Mouse (Mus musculus): Measurements from ENCODE around the gene Gm7168.
"Not testable (repeated sequence)": the region's sequence is repeated elsewhere in the genome, so short reads cannot be mapped to it uniquely, and the experiment has no call there.

The Gm7168 gene

DNA sequence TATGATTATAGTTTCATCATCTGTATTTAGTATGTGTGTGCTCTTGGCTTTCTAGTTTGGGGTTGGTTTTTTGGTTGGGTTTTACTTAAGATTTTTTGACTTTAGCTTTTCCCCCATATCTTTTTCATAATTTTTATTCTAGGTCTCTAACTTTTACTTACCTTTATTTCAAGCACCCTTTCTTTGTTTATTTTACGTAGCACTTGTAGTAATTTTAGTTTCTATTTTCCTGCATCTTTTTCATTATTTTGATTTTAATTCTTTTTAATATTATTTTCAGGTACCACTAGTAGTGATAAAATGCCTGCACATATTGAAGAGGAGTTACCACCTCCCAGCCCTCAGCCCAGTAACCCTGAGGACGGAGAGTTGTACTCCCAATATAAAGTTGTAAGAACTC is at the start of gene Gm7168:
Gene Gm7168 (plus strand): TSS at position 301 of the 400 bp plus-strand sequence.
- DNase-seq = not testable (repeated sequence)

GRCm38 (mm10) chr17:13898838-13899237 is 49.3 kb upstream of the Gm7168 start:
- no peak for DNase-seq

DNA sequence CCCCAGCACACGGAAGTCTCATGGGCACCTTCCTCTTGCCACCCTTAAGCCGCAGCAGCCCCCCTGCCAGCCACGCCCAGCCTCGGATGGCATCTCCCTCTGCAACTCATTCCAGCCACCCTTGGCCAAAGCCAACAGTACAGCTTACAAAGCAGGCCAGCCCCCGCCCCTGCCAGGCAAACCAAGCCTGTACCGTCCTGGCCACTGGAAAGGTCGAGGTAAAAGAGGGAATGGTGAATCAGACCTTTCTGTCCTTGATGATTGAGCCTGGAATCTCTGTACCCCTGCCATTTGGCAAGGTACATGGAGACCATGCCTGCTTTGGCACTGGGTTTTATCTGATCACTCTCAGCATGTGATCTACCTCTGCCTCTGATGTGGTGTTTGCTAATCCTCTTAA is 48.9 kb upstream of the Gm7168 start:
- no peak for DNase-seq

DNA sequence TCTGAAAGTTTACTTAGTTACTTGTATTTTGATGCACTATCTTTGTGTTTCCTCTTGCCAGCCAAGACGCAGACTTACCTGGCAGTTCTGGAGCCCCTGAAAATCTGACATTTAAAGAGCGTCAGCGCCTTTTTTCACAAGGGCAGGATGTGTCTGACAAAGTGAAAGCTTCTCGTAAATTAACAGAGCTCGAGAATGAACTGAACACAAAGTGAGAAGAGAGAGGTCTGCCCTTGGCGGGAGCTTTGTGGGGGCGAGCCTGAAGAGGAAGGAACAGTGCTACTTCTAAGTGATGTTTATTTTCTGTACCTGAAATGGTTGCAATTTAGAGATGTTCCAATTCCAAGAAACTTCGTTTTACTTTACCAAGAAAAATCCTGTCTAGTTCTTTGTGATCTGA is 44.4 kb upstream of the Gm7168 start:
- no peak for DNase-seq

DNA sequence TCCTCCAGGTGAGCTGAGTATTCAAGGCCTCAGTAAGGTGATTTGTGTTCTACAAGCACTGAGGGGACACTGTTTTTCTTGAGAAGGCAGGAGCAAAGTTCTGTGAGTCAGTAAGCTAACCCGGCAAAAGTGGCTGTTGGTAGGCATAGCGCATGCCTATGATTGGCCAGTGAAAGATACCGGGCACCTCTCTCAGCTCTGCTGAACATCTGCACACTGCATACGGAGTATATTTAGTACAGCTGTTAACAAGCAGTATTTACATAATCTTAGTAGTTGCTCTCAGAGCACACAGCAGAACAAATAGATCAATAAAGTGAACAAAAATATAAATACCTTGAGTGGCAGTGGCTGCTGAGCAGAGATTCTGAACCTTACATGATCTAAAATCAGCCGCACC is 41.1 kb upstream of the Gm7168 start:
- no peak for DNase-seq

DNA sequence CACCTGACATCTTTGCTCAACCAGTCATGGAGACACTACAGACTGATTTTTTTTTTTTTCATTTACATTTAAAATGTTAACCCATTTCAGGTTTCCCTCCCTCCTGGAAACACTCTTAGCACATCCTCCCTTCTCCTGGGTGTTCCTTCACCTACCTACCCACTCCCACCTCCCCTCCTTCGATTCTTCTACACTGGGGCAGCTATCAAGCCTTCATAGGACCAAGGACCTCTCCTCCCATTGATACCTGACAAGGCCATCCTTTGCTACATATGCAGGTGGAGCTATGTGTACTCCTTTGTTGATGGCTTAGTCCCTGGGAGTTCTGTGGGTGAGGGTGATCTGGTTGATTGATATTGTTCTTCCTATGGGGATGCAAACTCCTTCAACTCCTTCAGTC is 40.5 kb upstream of the Gm7168 start:
- DNase-seq = no peak

DNA sequence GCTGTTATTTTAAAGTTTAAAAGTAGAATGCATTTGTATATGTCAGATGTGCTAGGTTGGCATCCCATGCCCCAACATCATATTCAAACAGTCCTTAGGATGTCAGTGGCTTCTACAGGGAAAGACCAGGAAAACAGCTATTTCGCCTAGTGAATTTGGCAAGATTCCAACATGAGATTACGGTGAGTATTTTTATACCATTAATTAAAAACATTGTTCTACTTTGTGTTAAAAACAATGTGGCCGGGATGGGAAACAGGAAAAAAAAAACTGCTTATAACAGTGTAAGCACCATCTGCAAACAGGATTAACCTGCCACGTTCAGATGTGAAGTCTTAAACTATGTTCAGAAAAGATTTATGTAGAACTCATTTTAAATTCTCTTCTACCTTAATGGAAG is 34.2 kb upstream of the Gm7168 start:
- DNase-seq = no peak

GRCm38 (mm10) chr17:13914531-13914930 is 33.6 kb upstream of the Gm7168 start:
- no peak for DNase-seq

- no peak for DNase-seq
Measured at GRCm38 (mm10) chr17:13920771-13921170, 27.4 kb upstream of the Gm7168 start.

GRCm38 (mm10) chr17:13923418-13923817 is 24.8 kb upstream of the Gm7168 start:
- DNase-seq = peak; percentile 19 to 36

GRCm38 (mm10) chr17:13924588-13924987 is 23.6 kb upstream of the Gm7168 start:
- DNase-seq = no peak

- DNase-seq = no peak
Measured at GRCm38 (mm10) chr17:13925931-13926330, 22.2 kb upstream of the Gm7168 start.

DNA sequence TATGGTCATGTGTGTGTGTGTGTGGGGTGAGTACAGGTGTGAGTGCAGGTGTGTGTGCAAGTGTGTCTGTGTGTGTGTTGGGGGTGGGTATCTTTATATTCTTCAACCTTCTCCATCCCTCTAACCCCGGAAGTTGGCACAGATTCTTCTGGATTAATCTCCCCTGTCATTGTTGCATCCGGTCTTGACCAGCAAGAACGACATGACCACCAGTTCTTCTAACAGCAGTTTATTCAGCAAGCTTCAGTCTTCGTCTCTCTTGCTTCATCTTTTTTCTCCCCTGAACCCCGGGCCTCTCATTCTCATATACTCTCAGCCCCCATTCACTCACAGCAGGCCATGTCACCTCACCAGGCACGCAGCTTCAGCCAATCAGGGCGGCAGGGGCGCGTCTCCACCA is 17.8 kb upstream of the Gm7168 start:
- no peak for DNase-seq

GRCm38 (mm10) chr17:13935364-13935763 is 12.8 kb upstream of the Gm7168 start:
- DNase-seq = peak in 1 of 2 experiments; percentile 35

- DNase-seq = no peak
Measured at GRCm38 (mm10) chr17:13937787-13938186, 10.4 kb upstream of the Gm7168 start.

GRCm38 (mm10) chr17:13938652-13939051 is 9.5 kb upstream of the Gm7168 start:
- DNase-seq = peak in 1 of 2 experiments; percentile 30

GRCm38 (mm10) chr17:13939231-13939630 is 8.9 kb upstream of the Gm7168 start:
- DNase-seq = not testable (repeated sequence)

DNA sequence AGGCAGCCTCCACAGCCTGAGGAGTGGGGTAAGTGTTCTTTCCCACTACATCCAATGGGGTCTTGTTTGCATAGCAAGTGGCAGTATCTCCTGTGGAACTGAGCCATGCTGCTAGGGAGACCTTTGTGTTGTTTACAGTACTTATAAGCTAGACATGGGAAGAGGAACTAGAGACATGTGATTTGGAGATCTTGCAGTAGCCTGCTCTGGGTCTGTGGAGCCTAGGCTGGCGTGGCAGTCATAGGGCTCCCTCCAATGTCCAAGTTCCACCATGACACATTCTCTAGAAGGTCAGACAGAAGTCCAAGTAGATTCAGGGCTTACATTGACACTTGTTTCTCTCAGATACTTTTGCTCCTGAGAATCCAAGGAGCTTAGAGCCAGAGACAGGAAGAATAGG is 7.7 kb upstream of the Gm7168 start:
- DNase-seq = no peak

- DNase-seq = not testable (repeated sequence)
Measured at GRCm38 (mm10) chr17:13951570-13951969, 3.4 kb downstream of the Gm7168 start.

DNA sequence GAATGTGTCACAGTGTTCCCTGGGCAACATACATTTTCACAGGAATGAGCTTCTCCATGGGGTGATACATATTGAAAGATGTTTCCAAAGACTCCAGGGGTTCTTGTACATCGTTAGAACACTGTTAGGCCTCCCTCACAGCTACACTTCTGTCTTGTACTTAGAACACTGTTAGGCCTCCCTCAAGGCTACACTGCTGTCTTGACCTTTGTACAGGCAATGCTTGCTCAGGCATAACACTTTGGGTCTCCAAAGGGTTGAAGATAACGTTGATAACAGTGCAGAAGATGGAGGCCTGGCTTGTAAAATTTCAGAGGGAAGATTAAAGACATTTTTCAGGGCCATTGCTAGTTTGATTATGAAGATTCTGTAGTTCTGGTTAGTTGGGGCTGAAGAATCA is 10.0 kb downstream of the Gm7168 start:
- DNase-seq = not testable (repeated sequence)

- not testable (repeated sequence) for DNase-seq
Measured at GRCm38 (mm10) chr17:13962245-13962644, 14.1 kb downstream of the Gm7168 start.

DNA sequence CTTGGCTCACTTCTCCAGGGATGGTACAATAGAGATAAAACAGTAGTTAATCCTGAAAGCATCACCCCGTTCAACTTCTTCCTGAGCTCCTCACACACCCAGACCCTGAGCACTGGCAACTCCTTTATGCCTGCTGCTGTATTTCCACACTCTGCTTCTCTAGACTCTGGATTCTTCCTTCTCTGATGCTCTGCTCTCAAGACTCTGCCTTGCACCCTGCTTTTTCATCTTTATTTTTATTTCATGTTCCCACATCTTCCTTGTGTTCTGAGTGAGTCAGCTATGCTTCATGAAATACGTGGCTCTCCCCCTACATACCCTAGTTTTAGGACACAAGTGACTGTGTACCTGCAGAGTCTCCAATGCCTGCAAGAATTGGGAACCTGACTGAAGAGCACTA is 16.9 kb downstream of the Gm7168 start:
- DNase-seq = not testable (repeated sequence)

GRCm38 (mm10) chr17:13969917-13970316 is 21.7 kb downstream of the Gm7168 start:
- not testable (repeated sequence) for DNase-seq

DNA sequence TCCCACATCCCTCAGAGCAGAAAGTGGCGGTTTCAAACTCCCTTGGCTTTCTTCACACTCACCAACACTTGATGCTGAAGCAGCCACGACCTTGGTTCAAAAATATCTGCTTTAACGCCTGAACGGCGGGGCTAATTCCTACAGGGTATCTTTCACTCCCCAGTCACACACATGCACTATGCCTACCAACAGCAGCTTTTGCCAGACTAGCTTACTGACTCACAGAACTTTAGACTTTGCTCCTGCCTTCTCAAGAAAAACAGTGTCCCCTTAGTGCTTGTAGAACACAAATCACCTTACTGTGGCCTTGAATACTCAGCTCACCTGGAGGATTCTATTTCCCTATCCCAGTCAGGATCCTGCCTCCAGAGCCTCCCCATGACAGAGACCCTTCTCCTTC is 22.6 kb downstream of the Gm7168 start:
- DNase-seq = not testable (repeated sequence)

- DNase-seq = no peak
Measured at GRCm38 (mm10) chr17:13987690-13988089, 39.5 kb downstream of the Gm7168 start.

DNA sequence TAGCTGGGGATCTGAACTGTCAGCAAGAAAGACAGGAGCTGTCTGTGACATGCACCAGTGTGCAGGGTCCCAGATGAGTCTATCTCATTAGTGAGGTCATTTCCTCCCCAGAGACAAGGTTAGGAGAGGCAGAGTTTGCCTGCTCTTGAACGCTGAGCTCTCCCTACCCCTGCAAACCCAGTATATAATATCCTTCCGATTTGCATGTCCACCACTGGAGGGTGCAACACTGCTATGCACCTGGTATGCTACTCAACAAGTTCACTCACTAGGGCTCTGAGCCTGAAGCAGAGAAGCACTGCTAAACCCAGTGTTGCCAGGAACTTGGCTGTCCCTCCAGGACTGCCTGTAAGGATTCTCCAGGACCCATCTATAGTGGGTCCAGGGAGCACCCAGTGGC is 45.3 kb downstream of the Gm7168 start:
- not testable (repeated sequence) for DNase-seq

All from cerebellum, postnatal 14 days (tissue).